Mouse (Mus musculus) midbrain, embryonic 11.5 days (tissue): ENCODE measurements at regions not wholly inside any gene's neighbourhood (a gene's known extent, or its start where the extent isn't known, plus 50 kb on each side); places are given as distances from the start of the nearest gene placed in this dataset.

ENCODE experiments used
- ATAC-seq: fragments of 200-750 bp; cut with Nextera tagmentation; 2 replicates; pipeline ENCODE4 v1.8.0; 2017; ENCODE audit warnings: moderate TSS enrichment, moderate library complexity; ENCODE audit not compliant: low FRiP score
- DNase-seq: peaks from one replicate; pipeline ENCODE4 v3.0.0; 2015; ENCODE audit warnings: low spot score; ENCODE audit errors: missing footprints
- H3K27ac ChIP-seq: fragments of 300-500 bp; sonication (generic); 2 replicates; pipeline ENCODE4 v1.5.1; 2014; ENCODE audit warnings: low read depth, low read length
- H3K27me3 ChIP-seq: fragments of 300-500 bp; sonication (generic); 2 replicates; pipeline ENCODE4 v1.6.1; 2014; ENCODE audit warnings: mild to moderate bottlenecking, low read length, moderate library complexity, mixed read lengths; ENCODE audit not compliant: control insufficient read depth, insufficient read depth
- H3K36me3 ChIP-seq: fragments of 300-500 bp; sonication (generic); 2 replicates; pipeline ENCODE4 v1.6.1; 2014; ENCODE audit warnings: mild to moderate bottlenecking, low read length, moderate library complexity, mixed read lengths; ENCODE audit not compliant: control insufficient read depth, insufficient read depth
- H3K4me1 ChIP-seq: fragments of 300-500 bp; sonication (generic); 2 replicates; pipeline ENCODE4 v1.6.1; 2014; ENCODE audit warnings: low read length; ENCODE audit not compliant: control insufficient read depth, insufficient read depth
- H3K4me2 ChIP-seq: fragments of 300-500 bp; sonication (generic); 2 replicates; pipeline ENCODE4 v1.6.1; 2014; ENCODE audit warnings: mild to moderate bottlenecking, moderate library complexity
- H3K4me3 ChIP-seq: fragments of 300-500 bp; sonication (generic); 2 replicates; pipeline ENCODE4 v1.5.1; 2014; ENCODE audit warnings: low read depth, low read length
- H3K9ac ChIP-seq: fragments of 300-500 bp; sonication (generic); 2 replicates; pipeline ENCODE4 v1.6.1; 2014; ENCODE audit warnings: low read length
- H3K9me3 ChIP-seq: fragments of 300-500 bp; sonication (generic); 2 replicates; pipeline ENCODE4 v1.6.1; 2016; ENCODE audit warnings: low read length; ENCODE audit not compliant: control insufficient read depth
- WGBS: fragments of 180-500 bp; shearing (Covaris S2); extraction: QIAGEN DNeasy Blood & Tissue Kit; methylation state at CpG from one replicate; pipeline ENCODE4 v1.1.7; 2014; 5-methylcytosine and 5-hydroxymethylcytosine counted together

DNA sequence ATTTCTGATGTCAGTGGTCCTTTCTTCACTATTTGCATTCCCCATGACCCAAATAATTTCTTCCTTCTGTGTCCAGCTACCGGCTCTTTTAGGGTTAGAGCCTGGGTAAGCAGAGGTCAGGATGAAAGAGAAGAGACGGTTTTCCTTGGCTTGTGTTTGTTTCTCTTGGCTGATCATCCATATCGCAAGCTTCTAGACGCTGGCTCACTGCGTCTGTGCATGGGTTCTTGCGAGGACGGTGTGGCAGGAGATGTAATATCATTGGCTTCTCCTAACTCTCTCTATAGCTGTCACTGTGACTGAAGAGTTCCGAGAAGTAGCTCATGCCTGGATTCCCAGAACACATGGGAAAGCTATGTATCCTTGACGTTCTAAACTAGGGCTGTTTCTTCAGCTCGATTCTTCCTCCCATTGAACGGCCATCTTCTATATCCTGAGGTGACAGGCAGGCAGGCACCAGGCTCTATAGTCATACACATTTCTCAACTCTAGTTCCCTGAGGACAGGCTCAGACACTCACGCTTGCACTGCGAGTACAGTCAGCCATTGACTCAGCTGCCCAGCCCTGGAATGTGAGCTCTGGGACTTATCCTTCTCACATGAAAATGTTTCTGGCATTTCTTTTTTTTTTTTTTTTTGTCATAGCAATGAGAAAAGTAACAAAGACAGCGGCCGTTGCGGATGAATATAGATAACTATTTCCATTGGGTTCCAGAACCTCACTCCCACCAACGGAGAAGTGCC lies 85.0 kb downstream of the Bach1 start:
- Histone ChIP-seq H3K27ac (no peak overlapping the region), H3K36me3 (no peaks in the 10 kb centered on the region), H3K4me1 (no peaks in the 10 kb centered on the region), H3K27me3 (no peaks in the 10 kb centered on the region), H3K9ac (no peak overlapping the region), H3K4me2 (no peak overlapping the region), H3K9me3 (no peaks in the 10 kb centered on the region), H3K4me3 (no peak overlapping the region)
- WGBS, result 62% methylated on average over 17 of the region's 17 CpGs
- DNase-seq, result no peak
- ATAC-seq, result no peak

DNA sequence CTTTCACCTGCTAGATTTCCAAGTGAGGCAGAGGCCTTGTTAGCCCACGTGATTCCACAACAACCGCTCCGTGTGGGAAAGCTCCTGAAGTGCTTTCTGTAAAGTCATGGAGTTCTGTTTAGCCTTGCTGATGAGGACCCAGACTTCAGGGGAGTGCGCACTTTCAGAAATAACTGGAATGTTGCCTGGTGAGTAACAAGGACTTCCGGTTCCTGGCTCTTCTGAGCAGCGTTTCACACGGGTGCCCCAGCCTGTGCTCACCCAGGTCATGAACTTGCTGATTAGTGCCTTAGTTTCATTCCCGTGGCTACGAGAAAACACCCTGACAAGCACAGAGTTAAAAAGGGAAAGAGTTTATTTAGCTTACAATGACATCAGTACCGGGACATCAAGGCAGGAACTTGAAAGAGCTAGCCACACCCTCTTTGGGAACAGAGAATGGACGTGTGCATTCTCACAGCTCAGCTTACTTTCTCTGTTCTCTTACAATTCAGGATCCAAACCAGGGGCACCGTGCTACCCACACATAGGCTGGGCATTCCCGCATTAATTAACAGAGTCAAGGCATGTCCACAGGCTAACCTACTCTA lies 85.8 kb downstream of the Bach1 start:
- WGBS, result 56% methylated on average over 13 of the region's 13 CpGs
- DNase-seq (peak; percentile 83), ATAC-seq (peak; percentile 36; the same call in 1 of the 2 replicates)
- Histone ChIP-seq H3K9me3 (no peaks in the 10 kb centered on the region), H3K27ac (no peak overlapping the region), H3K4me3 (no peak overlapping the region), H3K27me3 (no peaks in the 10 kb centered on the region), H3K4me2 (no peak overlapping the region), H3K9ac (no peak overlapping the region), H3K36me3 (no peaks in the 10 kb centered on the region), H3K4me1 (no peaks in the 10 kb centered on the region)

GRCm38 (mm10) chr16:87789539-87789938 lies 90.8 kb downstream of the Bach1 start:
- DNase-seq (no peak), ATAC-seq (no peak)
- no peaks in the 10 kb centered on the region for H3K27me3 ChIP-seq
- H3K9ac ChIP-seq, result no peak overlapping the region
- H3K36me3 ChIP-seq, result no peaks in the 10 kb centered on the region
- no peak overlapping the region for H3K27ac ChIP-seq
- H3K4me2 ChIP-seq, result no peak overlapping the region
- WGBS, result 95% methylated on average over 10 of the region's 10 CpGs
- H3K4me1 ChIP-seq, result no peaks in the 10 kb centered on the region
- H3K9me3 ChIP-seq, result no peaks in the 10 kb centered on the region
- H3K4me3 ChIP-seq, result no peak overlapping the region

DNA sequence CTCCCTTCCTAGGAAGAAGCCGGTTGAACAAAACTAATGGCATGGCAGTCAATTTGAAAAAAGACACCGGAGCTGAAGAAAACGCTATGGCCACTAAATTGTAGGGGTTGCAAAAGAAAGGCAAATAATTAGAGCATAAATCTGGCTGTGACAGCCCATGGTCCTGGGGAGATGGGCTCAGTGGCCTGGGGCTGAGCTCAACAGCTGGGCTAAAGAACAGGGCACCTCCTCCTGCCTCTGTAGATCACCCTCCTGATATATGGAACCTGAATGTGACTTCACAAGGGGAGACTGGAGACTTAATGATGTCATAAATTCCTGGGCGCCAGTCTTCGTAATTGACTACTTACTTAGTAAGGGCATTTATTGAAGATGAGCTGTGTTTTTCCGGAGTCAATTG lies 91.2 kb downstream of the Bach1 start:
- WGBS, result 96% methylated on average over 6 of the region's 6 CpGs
- Histone ChIP-seq H3K4me2 (no peak overlapping the region), H3K27ac (no peak overlapping the region), H3K9ac (no peak overlapping the region), H3K27me3 (no peaks in the 10 kb centered on the region), H3K36me3 (no peaks in the 10 kb centered on the region), H3K9me3 (no peaks in the 10 kb centered on the region), H3K4me3 (no peak overlapping the region), H3K4me1 (no peaks in the 10 kb centered on the region)
- DNase-seq (no peak), ATAC-seq (no peak)

DNA sequence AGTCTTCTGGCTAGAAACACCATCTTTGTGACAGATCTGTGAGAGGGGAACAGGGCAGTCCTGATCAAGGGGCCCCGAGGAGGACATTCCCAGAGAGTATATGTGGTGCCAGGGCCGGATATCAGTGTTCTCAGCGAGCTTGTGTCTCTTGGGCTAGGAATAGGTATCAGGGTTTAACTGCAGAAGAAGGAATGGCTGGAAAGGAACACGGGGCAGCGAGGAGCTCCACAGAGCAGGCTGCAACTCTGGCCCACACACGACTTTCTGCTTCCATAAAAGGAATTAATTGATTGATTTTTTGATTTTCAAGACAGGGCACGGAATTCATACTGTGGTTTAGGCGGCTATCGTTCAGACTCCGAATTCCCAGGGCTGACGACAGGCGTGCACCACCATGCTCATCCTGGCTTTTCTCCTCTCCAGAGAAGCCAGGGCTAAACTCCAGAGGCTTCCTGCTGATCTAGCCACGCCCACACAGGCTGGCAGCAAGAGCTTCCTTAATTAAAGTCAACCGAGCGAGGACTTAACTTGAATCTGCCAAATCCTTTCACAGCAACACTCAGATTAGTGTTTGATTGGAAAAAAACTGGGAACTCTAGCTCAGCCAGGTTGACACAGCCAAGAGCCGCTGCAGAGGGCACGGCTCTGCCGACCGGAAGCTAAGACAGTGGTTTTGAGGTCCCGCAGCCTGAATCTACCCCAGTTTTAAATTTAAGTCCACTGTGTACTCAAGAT lies 97.9 kb downstream of the Bach1 start:
- Histone ChIP-seq H3K4me2 (peak overlapping the region; percentile 47), H3K27me3 (0 out of 2 replicates have a peak, but pooled peaks cover 3% of the 10 kb centered on the region), H3K36me3 (no peaks in the 10 kb centered on the region), H3K4me1 (peaks cover 4% of the 10 kb centered on the region; the same call in 1 of the 2 replicates), H3K9ac (peak overlapping the region; percentile 33; the same call in 1 of the 2 replicates), H3K4me3 (peak overlapping the region; percentile 18), H3K9me3 (no peaks in the 10 kb centered on the region), H3K27ac (no peak overlapping the region)
- 2% methylated on average over 20 of the region's 20 CpGs for WGBS
- ATAC-seq (peak; percentile 92), DNase-seq (no peak)

DNA sequence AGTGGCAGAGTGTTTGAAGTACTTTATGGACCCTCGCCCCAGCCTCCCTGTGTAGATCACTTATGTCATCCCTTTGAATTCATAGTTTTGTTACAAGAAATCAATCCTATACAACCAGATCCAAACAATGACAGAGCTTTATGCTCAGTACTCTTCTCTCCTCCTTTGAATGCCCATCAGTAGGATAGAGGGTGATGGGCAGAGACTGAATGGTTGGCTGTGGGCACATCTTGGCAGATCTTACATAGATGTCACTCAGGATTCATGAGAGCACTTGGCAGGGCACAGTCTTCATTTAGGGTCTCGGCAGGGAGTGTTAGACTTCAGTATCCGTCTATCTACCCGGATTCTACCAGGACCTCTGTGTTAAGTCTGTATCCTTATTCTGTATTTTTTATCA lies 103.6 kb downstream of the Bach1 start:
- H3K9ac ChIP-seq, result no peak overlapping the region
- H3K4me1 ChIP-seq, result peaks cover under 1% of the 10 kb centered on the region; the same call in 1 of the 2 replicates
- no peaks in the 10 kb centered on the region for H3K27me3 ChIP-seq
- DNase-seq (no peak), ATAC-seq (no peak)
- no peaks in the 10 kb centered on the region for H3K36me3 ChIP-seq
- H3K27ac ChIP-seq, result no peak overlapping the region
- 89% methylated on average over 4 of the region's 4 CpGs for WGBS
- H3K4me2 ChIP-seq, result no peak overlapping the region
- H3K4me3 ChIP-seq, result no peak overlapping the region
- H3K9me3 ChIP-seq, result no peaks in the 10 kb centered on the region

GRCm38 (mm10) chr16:87817590-87817989 lies 118.8 kb downstream of the Bach1 start:
- no peaks in the 10 kb centered on the region for H3K27me3 ChIP-seq
- WGBS, result 76% methylated on average over 8 of the region's 8 CpGs
- no peak overlapping the region for H3K4me3 ChIP-seq
- no peaks in the 10 kb centered on the region for H3K36me3 ChIP-seq
- no peak overlapping the region for H3K9ac ChIP-seq
- no peak overlapping the region for H3K27ac ChIP-seq
- H3K9me3 ChIP-seq, result no peaks in the 10 kb centered on the region
- H3K4me1 ChIP-seq, result no peaks in the 10 kb centered on the region
- H3K4me2 ChIP-seq, result no peak overlapping the region
- no peak for DNase-seq
- ATAC-seq, result no peak

GRCm38 (mm10) chr16:87834296-87834695 lies 135.6 kb downstream of the Bach1 start:
- Histone ChIP-seq H3K27me3 (no peaks in the 10 kb centered on the region), H3K9me3 (no peaks in the 10 kb centered on the region), H3K36me3 (no peaks in the 10 kb centered on the region), H3K4me3 (no peak overlapping the region), H3K27ac (no peak overlapping the region; the same call in 1 of the 2 replicates), H3K4me2 (no peak overlapping the region), H3K4me1 (no peaks in the 10 kb centered on the region), H3K9ac (no peak overlapping the region)
- WGBS, result 59% methylated on average over 7 of the region's 7 CpGs
- ATAC-seq, result peak; percentile 82
- no peak for DNase-seq

DNA sequence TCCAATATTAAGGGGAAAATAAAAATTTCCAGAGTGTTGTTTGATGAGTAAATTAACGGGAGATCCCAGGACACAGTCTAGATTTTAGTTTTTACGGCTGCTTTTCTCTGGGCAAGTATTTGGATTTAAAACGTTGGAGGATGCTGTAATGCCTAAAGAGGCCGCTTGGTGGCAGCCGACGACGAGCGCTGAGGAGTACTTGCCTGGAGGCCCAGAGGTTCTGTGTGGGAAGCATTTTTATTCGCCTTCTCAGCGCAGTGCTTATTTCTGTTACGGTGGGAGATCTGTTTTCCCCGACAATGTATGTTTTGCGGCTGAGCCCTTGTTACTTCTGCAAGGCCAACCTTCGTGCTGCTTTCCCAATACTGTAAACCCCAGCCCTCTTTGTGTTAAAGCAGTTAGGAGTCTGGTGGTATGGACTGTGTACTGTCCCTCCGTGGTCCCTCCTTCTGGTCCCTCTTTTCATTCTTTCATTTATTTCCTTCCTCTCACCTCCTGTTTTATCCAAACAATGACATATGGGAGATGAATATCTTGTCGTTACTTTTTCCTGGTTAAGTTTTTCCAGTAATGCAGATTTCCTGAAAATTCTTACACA lies 142.3 kb downstream of the Bach1 start:
- WGBS, result 20% methylated on average over 16 of the region's 16 CpGs

More for the DNA sequence above, 142.3 kb downstream of the Bach1 start:
- no peaks in the 10 kb centered on the region for H3K27me3 ChIP-seq
- H3K4me1 ChIP-seq, result no peaks in the 10 kb centered on the region
- ATAC-seq, result peak; percentile 87
- no peak overlapping the region for H3K4me2 ChIP-seq
- H3K36me3 ChIP-seq, result no peaks in the 10 kb centered on the region
- no peak overlapping the region for H3K27ac ChIP-seq
- no peaks in the 10 kb centered on the region for H3K9me3 ChIP-seq
- DNase-seq, result peak; percentile 97
- no peak overlapping the region for H3K9ac ChIP-seq
- H3K4me3 ChIP-seq, result no peak overlapping the region
